Mouse (Mus musculus): ENCODE measurements around the gene Ckap4.

Gene Ckap4

DNA sequence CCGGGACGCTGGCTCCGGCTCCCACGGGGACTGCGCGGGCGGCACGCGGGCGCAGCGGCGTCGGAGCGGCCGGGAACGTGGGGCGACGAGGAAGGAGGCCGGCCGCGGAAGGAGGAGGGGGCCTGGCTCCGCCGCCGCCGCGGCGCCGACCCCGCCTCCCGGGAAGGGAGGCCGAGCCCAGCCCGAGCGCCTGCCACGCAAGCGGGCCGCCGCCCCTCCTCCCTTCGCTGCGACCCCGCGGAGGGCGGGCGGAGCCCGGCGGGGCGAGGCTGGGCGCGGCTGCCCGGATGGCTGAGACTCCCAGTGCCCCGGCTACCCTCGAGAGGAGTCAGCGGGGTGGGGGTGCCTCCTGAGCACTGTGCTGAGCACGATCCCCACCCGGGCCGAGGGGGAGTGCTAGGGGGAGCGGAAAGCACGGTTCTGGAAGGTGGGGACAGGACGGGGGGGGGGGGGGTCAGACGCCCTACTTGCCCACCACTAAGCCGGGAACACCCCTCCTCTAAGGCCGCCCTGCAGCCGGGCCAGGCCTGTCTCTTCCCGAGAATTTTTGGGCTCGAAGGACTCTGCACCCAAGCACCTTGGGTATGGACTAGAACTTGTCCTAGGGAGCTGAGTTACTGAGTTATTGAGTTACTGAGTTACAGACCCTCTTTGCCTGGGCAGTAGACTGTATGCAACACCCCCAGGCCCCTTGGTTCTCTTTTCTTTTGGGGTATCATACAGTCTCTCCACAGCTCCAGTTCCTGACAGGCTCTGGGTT is at the start of gene Ckap4:
Gene Ckap4 (minus strand): TSS at position 151 of the 760 bp plus-strand sequence.
- DNase-seq, result peak; percentile 36 to 58

DNA sequence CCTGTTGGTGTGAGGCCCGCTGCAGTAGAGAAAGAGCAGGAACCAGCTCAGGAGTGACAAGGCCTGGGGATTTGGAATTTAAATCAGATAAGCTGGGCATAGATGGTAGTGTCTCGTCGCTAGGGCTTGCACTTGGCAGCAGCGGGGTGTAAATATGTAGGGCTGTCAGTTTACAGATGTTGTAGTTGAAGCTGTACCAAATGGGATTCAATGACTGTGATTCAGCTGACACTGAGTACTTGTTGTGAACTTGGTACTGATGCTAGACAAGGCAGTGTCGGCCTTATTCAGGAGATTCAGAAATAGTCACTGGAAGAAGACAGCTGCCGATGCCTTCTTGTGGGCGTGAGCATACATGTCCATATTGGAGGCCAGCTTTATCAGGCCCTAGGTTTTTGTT is 48.4 kb upstream of the Ckap4 start:
- no peak for DNase-seq

DNA sequence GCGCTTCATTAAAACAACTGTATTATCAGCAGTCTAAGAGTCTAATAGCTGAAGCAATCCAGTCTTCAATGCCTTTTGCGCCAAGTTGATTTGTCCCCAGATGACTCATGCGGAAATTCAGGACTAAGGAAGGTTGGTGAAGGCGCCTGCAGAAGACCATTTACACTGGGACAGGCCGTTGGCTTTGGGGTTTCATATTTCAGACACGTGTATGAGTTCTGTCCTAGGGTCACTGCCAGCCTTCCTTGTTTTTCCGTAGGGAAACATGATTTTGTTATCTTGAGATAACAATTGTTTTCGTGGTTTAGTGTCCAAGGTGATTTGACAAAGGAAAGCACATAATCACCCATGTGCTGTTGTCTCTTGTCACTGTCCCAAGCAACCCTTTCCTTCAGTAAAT is 47.3 kb upstream of the Ckap4 start:
- DNase-seq, result no peak

DNA sequence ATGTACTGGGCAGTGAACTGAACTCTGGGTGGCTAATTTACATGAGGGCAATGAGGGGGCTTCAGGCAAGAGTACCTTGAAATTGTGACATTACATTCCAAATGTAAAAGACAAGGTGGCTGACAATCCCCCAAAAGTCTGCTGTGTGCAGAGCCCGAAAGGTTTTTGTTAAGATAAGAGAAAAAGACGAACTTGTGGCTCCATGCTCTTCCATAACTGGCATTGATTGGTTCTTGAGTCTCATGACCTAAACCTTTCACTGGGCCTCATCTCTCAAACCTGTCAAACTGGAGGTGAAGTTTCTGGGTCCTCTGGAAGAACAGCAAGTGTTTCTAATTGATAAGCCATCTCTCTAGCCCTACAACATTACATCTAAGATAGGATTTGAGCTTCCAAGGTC is 45.7 kb upstream of the Ckap4 start:
- no peak for DNase-seq

DNA sequence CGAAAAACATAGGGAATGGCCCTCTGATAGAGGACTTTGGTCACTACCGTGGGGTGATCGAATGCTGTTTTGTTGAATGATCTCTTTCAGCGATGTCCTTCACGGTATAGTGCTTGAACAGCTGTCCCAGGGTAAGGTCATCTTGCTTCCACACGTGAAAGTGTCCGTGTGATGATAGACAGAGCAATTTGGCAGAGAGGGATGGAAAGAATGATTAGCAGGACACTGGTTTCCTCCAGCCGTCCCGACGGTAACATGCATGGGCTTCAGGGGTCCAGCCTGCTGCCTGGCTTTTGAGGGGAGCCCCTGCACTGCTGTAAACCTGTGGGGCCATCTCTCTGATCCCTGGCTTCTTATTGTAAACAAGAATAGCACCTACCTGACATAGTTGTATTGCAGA is 44.9 kb upstream of the Ckap4 start:
- DNase-seq, result no peak

DNA sequence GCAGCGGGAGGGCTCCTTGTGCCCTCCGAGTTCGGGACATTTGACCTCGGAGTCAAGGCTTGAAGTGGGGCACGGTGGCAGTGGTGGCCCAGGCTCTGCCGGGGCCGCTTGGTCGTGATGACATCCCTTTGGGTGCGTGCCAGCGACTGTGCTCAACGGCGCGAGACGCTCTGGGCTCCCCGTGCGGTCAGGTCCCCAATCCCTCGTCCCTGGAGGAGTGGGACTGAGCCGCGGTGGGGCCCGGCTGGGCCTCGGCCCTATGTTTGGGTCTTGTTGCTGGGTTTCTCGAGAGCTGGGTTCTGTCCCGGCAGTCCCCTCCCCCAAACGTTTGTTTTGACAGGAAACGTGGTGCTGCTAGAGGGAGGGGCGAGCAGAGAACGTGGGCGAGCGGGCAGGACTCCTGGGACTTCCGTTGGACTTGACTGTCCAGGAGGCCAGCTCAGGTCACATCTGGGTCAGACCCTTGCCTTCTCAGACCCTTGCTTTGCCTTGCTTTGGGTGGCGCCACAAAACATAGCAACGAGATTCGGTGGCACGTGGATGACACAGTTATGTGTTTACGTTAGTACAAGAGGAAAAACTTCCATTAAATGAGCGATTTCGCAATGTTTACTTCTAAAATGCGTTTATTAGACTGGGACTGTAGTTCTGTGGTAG is 43.3 kb upstream of the Ckap4 start:
- peak; percentile 71 to 79 for DNase-seq

DNA sequence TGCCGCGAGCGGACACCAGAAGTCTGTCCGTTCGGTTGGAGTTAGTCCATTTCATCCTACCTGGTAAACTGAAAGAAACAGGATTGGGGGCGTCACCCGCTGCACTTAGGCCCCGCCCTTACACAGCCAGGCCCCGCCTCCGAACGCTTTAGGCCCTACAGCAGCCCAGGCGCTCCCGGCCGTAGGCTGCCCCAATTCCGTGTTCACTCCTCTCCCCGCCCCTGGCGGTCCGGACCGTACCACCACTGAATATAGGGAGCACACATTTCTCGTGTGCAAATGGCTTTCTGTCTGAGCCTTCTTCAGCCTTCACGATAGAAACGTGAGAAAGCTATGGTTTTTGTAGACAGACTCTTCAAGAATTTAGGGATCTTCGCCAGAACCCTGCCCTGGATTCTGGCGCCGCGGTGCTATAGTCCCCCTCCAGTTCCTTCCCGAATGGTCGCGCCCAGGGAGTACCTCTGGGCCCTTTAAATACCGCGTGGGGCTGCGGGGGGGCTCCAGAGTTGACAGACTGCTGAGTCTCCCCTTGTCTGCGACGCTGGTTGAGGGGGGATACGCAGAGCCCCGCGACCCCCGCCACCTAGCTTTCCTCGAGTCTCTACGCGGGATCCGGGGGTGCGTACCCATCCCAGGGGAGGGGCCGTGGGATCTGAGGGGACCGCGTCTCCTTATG is 42.7 kb upstream of the Ckap4 start, which contains the start of gene Tcp11l2:
Gene Tcp11l2 (plus strand): TSS at position 232 of the 676 bp plus-strand sequence.
- peak; percentile 89 to 91 for DNase-seq

DNA sequence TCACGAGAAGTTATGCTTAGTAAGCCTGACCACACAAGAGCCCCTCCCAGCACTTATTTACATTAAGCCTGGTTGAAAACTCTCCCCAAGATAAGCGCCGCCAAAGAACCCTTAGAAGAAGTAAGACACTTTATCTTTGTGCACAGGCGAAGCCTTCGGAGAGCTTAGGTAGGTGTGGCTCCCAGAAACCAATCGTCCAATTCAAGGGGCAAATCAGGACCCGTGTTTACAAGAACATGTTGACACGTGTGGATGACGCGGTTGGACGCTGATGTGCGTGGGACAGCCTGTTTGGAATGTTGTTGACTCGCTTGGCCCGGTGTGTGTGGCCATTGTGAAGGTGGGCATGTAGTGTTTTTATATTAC is 42.1 kb upstream of the Ckap4 start:
- DNase-seq, result no peak

DNA sequence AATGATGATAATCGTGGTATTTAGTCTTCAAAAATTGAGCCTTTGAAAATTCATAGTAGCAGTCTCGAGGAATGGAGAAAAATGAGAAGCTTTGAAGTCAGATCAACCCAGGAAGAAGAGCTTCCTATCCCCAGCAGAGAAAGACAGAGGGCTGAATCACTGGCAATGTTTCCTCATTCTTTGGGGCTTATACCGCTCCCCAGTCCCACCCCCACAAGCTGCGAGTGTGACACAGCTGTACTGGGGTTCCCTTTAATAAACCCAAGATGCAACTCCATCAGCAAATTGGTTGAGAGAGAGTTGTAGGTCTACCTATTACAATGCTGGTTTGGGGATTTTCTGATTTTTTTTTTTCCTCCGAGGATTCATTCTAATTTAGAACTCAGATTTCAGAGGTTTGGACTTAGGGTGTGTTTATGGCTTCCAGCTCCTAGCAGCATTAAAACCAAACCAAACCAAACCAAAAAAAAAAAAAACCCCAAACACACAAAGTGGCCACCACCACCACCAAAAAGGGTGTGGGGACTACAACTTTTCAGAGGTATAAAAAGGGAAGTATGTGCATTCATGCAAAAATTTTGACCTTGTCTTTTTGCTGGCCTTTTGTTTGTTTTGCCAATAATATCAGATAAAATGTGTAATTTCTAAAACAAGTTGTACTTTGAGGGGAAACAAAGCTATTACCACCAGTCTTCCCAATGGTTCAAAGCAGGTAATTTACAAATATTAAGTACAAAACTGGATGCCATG is 40.0 kb upstream of the Ckap4 start:
- DNase-seq, result no peak

DNA sequence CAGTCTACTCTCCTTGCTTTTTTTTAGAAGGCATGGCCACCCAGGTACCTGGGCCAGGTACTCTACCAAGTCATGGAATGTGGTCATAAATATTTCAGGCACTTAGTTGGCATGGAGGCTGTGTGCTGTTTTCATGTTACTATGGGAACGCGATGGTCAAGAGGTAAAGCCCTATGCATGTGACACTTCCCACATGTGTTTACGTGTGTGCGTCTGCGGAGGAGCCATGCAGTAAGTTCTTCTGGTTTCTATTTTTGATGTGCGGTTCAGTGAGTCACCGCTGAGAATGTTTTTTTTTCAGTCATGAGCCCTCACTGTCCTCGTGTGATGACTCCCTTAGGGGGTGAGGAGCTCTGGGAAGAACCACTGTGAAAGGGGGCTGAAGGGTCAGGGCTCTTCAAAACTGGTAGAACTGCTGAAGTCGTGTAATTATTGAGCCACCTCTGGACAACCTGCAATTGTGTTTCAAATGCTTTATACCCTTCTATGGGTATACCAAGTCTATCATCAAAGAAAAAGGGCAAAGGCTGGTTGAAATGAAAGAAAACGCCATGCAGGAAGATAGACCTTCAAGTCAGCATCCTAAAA is 37.3 kb upstream of the Ckap4 start:
- DNase-seq, result no peak

DNA sequence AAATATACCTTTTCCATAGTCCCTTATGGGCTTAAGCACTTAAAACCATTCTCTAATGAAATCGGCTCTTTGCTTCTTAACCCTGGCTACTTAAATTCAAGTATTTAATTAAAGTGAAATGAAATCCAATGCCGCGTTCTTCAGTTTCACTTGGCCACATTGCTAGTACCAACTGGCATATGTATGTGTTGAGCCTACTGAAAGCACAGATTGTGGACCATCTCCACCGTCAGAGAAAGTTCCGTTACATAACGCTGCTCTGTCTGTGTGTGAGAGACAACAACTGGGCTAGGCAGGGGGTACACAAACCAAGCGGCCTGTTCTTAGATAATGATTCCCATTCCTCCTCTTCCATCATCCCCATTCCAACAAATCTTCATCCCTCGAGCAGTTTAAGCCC is 30.6 kb upstream of the Ckap4 start:
- no peak for DNase-seq

DNA sequence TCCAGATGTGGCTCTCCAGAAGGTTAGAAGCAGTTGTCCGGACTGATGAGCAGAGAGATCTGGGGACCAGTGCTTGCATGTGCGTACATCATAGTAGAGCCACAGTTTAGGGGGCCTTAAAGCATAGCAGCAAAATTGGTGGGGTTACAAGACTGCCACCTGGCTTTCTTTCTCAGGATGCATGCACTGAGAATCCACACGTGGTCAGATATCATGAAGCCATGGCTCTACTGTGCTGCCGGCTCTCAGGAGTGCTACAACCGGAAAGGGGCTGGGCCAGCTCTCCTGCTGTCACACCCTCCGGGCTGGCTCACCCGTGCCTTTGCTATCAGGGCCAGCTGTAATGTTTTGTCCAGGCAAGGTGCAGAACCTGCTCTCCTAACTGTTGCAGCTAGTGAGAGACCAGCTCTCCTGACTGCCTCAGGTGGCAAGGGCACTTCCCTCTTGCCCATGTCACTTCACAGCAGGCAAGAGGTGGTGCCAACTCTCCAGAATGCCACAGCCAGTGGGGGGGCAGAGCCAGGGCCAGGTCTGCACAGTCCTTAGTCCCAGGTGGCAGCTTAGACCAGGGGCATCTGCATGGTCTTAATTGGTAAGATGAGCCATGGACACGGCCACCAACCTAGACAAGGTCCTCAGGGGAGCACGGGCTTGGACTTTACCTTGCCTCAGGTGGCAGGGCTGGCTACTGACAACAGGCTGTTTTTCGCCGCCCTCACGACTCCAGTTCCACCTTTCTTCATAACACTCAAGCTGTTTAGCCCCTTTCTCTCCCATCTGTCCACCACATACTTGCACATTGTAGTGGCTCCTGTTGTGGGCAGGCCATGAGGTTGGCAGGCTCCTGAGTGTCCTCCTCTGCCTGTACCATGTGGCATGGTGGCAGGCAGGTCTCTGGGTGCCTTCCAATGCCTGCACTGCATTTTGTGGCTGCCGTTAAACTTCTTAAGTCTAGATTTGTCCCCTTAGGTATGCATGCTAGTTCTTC is 29.0 kb upstream of the Ckap4 start:
- DNase-seq, result peak; percentile 26 to 35

DNA sequence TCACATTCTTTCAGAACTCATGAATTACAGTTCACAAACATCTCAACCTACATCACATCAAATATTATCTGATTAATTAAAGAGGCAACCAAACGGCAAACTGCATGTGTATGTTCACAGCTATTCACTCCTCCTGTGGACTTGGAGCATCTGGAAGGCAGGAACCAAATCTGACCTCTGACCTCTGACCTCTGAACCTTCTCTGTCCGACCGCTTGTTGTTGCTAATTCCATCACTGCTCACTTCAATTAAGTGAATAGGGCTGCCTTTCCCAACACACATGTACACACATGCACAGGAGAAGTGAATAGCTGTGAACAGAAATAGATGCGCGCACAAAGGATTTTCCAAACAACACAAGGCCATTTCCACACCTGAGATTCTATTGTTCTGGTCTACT is 28.3 kb upstream of the Ckap4 start:
- DNase-seq, result no peak

DNA sequence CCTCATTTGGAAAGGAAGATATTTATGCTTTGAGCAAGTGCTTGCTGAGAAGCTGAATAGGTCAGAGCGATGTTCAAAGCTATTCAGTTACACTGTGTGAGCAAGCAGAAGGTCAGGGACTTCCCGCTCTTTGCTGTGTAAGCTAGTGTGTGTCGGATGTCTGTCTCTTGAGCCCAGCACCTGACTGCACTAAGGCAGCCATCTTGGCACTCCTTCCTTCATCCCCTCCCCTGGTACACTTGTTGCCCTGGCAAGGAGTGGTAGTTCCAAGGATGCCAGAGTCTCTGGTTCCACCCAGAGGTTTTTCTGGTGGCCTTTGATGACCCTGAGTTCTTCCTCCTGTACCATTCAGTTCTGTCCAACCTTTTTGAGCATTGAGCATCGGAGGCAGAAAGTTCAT is 26.1 kb upstream of the Ckap4 start:
- DNase-seq, result no peak

DNA sequence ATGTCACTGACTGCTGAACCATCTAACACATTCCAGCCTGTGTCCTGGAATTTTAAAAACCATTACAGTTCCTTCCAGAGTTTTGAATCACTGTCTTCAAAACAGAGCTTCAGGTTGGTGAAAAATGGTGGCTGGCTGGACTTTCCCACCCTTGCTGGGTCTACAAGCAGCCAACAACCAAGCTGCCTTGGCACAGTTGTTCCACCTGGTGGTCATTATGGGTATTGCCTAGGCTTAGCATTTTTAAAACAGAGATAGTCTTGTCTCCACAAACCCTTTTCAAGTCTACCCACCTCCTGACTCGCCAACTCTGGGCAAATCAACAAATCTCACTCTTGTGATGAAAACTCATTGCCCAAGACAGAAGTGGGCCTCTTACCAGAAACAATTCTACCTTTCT is 24.6 kb upstream of the Ckap4 start:
- DNase-seq, result no peak

DNA sequence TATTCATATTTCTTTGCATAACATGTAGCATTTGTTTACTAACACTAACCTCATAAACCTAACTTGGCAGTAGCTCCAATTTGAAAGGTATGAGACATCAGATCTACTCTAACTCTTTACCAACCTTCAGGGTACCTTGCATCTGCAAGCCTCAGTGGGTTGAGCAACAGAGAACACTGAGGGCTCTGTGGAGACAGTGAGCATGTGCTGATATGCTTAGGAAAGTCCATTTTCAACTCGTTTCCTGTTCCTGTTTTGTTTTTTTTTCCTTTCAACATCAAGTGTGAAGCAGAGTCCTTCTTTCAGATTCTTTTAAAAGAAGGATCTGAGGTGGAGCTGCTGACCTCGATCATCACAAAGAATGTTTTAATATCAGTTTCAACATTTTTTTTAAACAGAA is 22.3 kb upstream of the Ckap4 start:
- no peak for DNase-seq

DNA sequence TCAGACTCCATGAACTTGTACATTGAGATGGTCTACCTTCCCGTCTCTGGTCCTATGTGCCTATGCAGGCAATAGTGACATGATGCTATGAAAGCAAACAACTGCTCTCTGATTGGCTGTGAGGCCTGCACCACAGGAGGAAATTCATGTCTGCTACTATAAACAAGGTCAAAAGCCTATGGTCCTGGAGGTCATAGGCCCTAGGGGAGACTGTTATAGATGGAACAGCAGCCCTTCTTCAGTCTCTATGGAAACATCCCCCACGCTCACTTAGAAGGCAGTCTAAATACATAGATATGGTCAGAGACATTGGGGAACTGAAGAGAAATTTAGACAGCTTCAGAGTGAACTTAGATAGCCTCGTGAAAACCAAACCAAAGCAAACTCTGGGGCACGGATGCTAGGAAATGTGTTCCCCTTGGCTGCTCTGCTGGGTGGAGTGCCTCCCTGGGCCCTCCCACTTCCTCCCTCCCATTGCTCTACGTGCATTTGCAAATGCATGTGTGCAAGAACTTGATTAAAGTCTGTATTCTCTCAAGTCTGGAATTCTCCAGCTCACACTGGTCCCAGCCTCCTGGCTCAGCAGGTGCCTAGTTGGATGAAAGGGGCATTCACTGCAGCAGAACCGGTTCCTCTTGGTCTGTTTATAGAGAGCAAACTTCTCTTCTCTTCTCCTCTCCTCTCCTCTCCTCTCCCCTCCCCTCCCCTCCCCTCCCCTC is 20.6 kb upstream of the Ckap4 start:
- DNase-seq, result no peak

DNA sequence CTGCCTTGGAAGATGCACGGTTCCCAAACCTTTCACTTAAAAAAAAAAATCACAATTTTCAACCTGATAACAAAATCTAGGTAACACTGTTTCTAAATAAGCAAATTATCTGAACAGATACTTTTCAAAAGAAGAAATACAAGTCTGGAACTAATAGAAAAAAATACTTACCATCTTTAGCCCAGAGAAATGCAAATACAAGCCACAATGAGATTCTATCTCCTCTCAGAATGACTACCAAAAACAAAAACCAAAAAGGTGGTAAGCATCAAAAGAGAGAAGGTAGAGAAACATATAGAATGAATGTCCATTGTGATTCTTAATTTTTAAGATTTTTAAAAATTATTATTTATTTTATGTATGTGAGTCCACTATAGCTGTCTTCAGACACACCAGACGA is 18.6 kb upstream of the Ckap4 start:
- no peak for DNase-seq

DNA sequence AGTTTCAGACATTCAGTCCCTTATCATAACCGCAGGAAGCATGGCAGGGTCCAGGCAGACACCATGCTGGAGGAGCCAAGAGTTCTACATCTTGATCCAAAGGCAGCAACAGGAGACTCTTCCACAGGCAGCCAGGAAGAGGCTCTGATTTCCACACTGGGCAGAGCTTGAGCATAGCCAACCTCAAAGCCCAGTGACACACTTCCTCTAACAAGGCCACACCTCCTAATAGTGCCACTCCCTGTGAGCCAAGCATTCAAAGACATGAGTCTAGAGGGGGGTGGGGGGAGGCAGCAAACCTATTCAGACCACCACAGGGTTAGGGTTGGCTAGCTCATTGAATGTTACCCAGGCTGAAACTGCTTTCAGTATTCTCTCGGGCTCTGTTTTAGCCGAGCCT is 18.0 kb upstream of the Ckap4 start:
- DNase-seq, result no peak

DNA sequence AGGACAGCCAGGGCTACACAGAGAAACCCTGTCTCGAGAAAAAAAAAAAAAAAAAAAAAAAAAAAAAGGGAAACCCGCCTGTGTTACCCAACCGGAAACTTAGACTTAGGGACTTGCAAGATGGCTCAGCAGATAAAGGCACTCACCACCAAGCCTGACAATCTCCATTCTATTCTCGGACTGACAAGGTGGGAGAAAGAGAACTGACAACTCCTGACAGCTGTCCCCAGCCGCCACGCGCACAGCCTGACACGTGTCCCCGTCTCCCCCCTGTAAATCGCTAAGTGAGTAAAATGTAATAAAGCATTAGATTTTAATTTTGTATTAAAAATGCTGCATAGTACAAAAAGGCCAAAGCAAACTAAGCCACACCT is 16.0 kb upstream of the Ckap4 start:
- no peak for DNase-seq
